Mouse (Mus musculus) cerebellum, postnatal 10 days (tissue): Measurements from ENCODE around the gene Prr14l.
"Not testable (repeated sequence)": the region's sequence is repeated elsewhere in the genome, so short reads cannot be mapped to it uniquely, and the experiment has no call there.

Source experiments
- DNase-seq, 2 experiments: peaks; one replicate each; pipeline ENCODE4 v3.0.0; 2021; ENCODE audit warnings: mixed read lengths in 2 of 2

Gene Prr14l

GRCm38 (mm10) chr5:32785313-32785915 lies 68.6 kb downstream of the Prr14l start, which contains the start of gene Pisd:
Pisd (minus strand) TSS chr5:32785646.
- DNase-seq: peak; percentile 98

GRCm38 (mm10) chr5:32784726-32785125 lies 69.3 kb downstream of the Prr14l start:
- DNase-seq: no peak

GRCm38 (mm10) chr5:32781596-32781995 lies 72.5 kb downstream of the Prr14l start:
- DNase-seq: no peak

GRCm38 (mm10) chr5:32778168-32778567 lies 75.9 kb downstream of the Prr14l start:
- no peak for DNase-seq

GRCm38 (mm10) chr5:32772361-32772760 lies 81.7 kb downstream of the Prr14l start:
- no peak for DNase-seq

GRCm38 (mm10) chr5:32767636-32768373 lies 86.3 kb downstream of the Prr14l start:
- no peak for DNase-seq

- no peak for DNase-seq
These were observed 87.1 kb downstream of the Prr14l start for GRCm38 (mm10) chr5:32767004-32767403.

- no peak for DNase-seq
These were observed 92.4 kb downstream of the Prr14l start for GRCm38 (mm10) chr5:32761566-32762140.

GRCm38 (mm10) chr5:32760787-32761186 lies 93.3 kb downstream of the Prr14l start:
- DNase-seq: no peak

- not testable (repeated sequence) for DNase-seq
These were observed 93.7 kb downstream of the Prr14l start for GRCm38 (mm10) chr5:32760352-32760751.

GRCm38 (mm10) chr5:32759662-32760061 lies 94.4 kb downstream of the Prr14l start:
- DNase-seq: no peak

- no peak for DNase-seq
These were observed 97.9 kb downstream of the Prr14l start for GRCm38 (mm10) chr5:32756141-32756540.

GRCm38 (mm10) chr5:32751736-32752135 lies 102.3 kb downstream of the Prr14l start:
- DNase-seq: no peak

- DNase-seq: no peak
These were observed 105.1 kb downstream of the Prr14l start for GRCm38 (mm10) chr5:32748936-32749335.

- peak; percentile 72 to 77 for DNase-seq
These were observed 106.2 kb downstream of the Prr14l start for GRCm38 (mm10) chr5:32747650-32748375.

- DNase-seq: peak; percentile 44 to 56
These were observed 108.1 kb downstream of the Prr14l start for GRCm38 (mm10) chr5:32745705-32746655.

- DNase-seq: peak; percentile 72 to 75
These were observed 111.9 kb downstream of the Prr14l start for GRCm38 (mm10) chr5:32742149-32742548.

GRCm38 (mm10) chr5:32741377-32741776 lies 112.7 kb downstream of the Prr14l start:
- DNase-seq: peak in 1 of 2 experiments; percentile 15

GRCm38 (mm10) chr5:32740850-32741249 lies 113.2 kb downstream of the Prr14l start:
- peak; percentile 52 to 60 for DNase-seq

- no peak for DNase-seq
These were observed 113.9 kb downstream of the Prr14l start for GRCm38 (mm10) chr5:32740138-32740537.
